Mouse (Mus musculus): ENCODE measurements at regions not wholly inside any gene's neighbourhood (a gene's known extent, or its start where the extent isn't known, plus 50 kb on each side); places are given as distances from the start of the nearest gene placed in this dataset.

DNA sequence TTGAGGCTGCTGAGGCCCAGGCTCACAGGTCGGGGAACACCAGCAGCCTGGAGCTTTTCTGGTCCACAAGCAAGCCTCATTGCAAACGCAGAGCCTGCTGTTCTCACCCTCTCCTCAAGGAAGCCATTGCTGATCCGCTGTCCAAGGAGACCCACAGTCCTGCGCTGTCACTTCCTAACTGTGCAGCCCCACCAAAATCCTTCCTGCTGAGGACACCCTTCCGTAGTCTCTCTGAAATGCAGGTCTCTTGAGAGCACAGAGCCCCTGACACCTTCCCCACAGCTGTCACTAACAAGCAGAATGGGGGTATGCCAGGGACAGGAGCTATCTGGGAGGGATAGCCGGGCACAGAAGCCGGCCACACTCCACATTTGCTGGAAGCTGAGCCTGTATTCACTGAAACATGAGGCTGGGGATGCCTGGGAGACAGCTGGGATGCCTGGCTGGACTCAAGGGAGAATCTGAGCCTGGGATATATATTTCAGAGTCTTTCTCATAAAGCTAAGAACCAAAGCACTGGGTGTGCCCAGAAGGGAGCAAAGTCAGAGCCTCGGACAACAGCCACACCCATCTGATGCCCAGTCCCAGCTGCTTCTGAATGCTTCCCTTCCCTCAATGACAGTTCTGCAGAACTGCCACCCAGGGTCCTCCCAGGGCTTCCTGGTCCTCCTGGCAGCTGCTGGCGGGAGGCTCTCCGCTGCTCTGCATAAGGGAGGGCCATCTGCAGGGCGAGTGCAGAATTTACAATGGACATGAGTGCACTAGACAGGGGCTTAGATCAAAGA lies 162.6 kb downstream of the Rpl14 start:
- Histone ChIP-seq H3K27ac (no peak overlapping the region), H3K4me3 (replicated peaks) (no peak overlapping the region), H3K9me3 (no peaks in the 10 kb centered on the region), H3K9ac (no peak overlapping the region), H3K4me2 (no peak overlapping the region), H3K4me1 (peaks cover 33% of the 10 kb centered on the region), H3K36me3 (no peaks in the 10 kb centered on the region), H3K27me3 (replicated peaks) (no peaks in the 10 kb centered on the region)
- no peak; the same call in 1 of the 2 replicates for ATAC-seq (ENCODE audit: insufficient read depth, low FRiP score, low read depth)
- 52% methylated on average over 11 of the region's 11 CpGs for WGBS

GRCm38 (mm10) chr9:120735217-120735616 lies 164.0 kb downstream of the Rpl14 start:
- ATAC-seq (ENCODE audit: insufficient read depth, low FRiP score, low read depth), result no peak
- Histone ChIP-seq H3K4me3 (replicated peaks) (no peak overlapping the region), H3K27ac (no peak overlapping the region), H3K4me2 (no peak overlapping the region), H3K9me3 (no peaks in the 10 kb centered on the region), H3K9ac (no peak overlapping the region), H3K4me1 (peaks cover 47% of the 10 kb centered on the region), H3K36me3 (no peaks in the 10 kb centered on the region), H3K27me3 (replicated peaks) (no peaks in the 10 kb centered on the region)
- 69% methylated on average over 7 of the region's 7 CpGs for WGBS

DNA sequence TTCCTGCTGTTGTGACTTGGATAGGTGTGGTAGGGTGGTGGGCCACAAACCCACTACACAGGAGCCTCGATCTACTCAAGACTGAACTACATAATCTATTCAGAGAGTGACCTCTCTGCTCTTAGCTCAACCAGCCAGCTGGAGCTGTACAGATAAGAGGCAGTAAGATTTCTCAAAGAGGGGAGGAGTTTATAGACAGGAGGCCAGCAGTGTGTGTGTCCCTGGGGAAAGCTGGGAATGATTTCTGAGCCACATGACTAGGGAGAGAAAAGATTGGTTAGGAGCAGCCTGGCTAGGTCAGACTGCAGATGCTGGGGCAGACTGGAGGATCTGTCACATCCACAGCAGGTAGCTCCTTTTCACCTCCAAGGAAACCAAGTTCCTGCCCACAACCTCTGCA lies 166.7 kb downstream of the Rpl14 start:
- Histone ChIP-seq H3K9ac (no peak overlapping the region), H3K27ac (no peak overlapping the region), H3K4me3 (replicated peaks) (no peak overlapping the region), H3K27me3 (replicated peaks) (no peaks in the 10 kb centered on the region), H3K9me3 (no peaks in the 10 kb centered on the region), H3K4me2 (no peak overlapping the region), H3K36me3 (no peaks in the 10 kb centered on the region), H3K4me1 (peaks cover 39% of the 10 kb centered on the region)
- 18% methylated on average over 1 of the region's 1 CpGs for WGBS
- ATAC-seq (ENCODE audit: insufficient read depth, low FRiP score, low read depth), result peak; percentile 63

- H3K4me3 ChIP-seq (replicated peaks), result no peak overlapping the region
- ATAC-seq (ENCODE audit: insufficient read depth, low FRiP score, low read depth), result peak; percentile 37; the same call in 1 of the 2 replicates
- 38% methylated on average over 14 of the region's 14 CpGs for WGBS
Observed at GRCm38 (mm10) chr9:120739199-120739952, 168.1 kb downstream of the Rpl14 start.

GRCm38 (mm10) chr9:120739953-120740524 lies 168.8 kb downstream of the Rpl14 start:
- H3K4me1 ChIP-seq, result peaks cover 27% of the 10 kb centered on the region
- H3K4me2 ChIP-seq, result no peak overlapping the region
- ATAC-seq (ENCODE audit: insufficient read depth, low FRiP score, low read depth), result no peak
- no peaks in the 10 kb centered on the region for H3K9me3 ChIP-seq
- no peak overlapping the region for H3K4me3 ChIP-seq (replicated peaks)
- H3K27me3 ChIP-seq (replicated peaks), result no peaks in the 10 kb centered on the region
- no peaks in the 10 kb centered on the region for H3K36me3 ChIP-seq
- 28% methylated on average over 6 of the region's 6 CpGs for WGBS
- H3K27ac ChIP-seq, result peak overlapping the region; percentile 87
- no peak overlapping the region for H3K9ac ChIP-seq

More at GRCm38 (mm10) chr9:120739199-120739952, 168.1 kb downstream of the Rpl14 start:
- H3K9me3 ChIP-seq, result no peaks in the 10 kb centered on the region
- H3K4me2 ChIP-seq, result no peak overlapping the region
- peak overlapping the region; percentile 87 for H3K27ac ChIP-seq
- peaks cover 27% of the 10 kb centered on the region for H3K4me1 ChIP-seq
- no peaks in the 10 kb centered on the region for H3K27me3 ChIP-seq (replicated peaks)
- no peak overlapping the region for H3K9ac ChIP-seq
- no peaks in the 10 kb centered on the region for H3K36me3 ChIP-seq

- 80% methylated on average over 2 of the region's 2 CpGs for WGBS
- Histone ChIP-seq H3K4me3 (replicated peaks) (no peak overlapping the region), H3K4me2 (no peak overlapping the region)
Observed at GRCm38 (mm10) chr9:120741521-120741920, 170.3 kb downstream of the Rpl14 start.

GRCm38 (mm10) chr9:120743455-120743854 lies 172.2 kb downstream of the Rpl14 start:
- no peak for ATAC-seq (ENCODE audit: insufficient read depth, low FRiP score, low read depth)
- no peak overlapping the region for H3K9ac ChIP-seq
- peaks cover 21% of the 10 kb centered on the region for H3K4me1 ChIP-seq
- H3K9me3 ChIP-seq, result no peaks in the 10 kb centered on the region
- H3K4me2 ChIP-seq, result no peak overlapping the region
- H3K4me3 ChIP-seq (replicated peaks), result no peak overlapping the region
- no peaks in the 10 kb centered on the region for H3K27me3 ChIP-seq (replicated peaks)
- no peak overlapping the region for H3K27ac ChIP-seq
- no peaks in the 10 kb centered on the region for H3K36me3 ChIP-seq
- 68% methylated on average over 9 of the region's 9 CpGs for WGBS

More at GRCm38 (mm10) chr9:120741521-120741920, 170.3 kb downstream of the Rpl14 start:
- H3K36me3 ChIP-seq, result no peaks in the 10 kb centered on the region
- no peak overlapping the region for H3K9ac ChIP-seq
- H3K9me3 ChIP-seq, result no peaks in the 10 kb centered on the region
- H3K27ac ChIP-seq, result no peak overlapping the region
- no peaks in the 10 kb centered on the region for H3K27me3 ChIP-seq (replicated peaks)
- ATAC-seq (ENCODE audit: insufficient read depth, low FRiP score, low read depth), result no peak
- peaks cover 27% of the 10 kb centered on the region for H3K4me1 ChIP-seq

DNA sequence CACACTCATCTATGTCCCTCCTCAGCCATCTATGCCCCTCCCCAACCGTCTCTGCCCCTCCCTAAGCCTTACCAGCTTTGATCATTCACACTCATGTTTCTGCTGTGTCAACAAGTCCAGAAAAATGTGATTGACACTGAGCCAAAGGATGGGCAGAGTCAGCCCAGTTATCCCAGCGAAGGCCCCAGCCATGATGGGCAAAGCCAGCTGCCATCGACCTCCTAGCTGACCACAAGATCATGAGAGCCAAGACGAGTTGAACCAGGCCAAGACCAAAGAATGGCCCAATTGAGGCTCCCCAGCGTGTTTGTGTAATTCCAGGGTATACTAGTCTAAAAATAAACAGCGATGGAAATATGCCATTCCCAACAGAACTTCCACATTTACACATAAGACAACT lies 174.4 kb downstream of the Rpl14 start:
- ATAC-seq (ENCODE audit: insufficient read depth, low FRiP score, low read depth), result no peak
- no peaks in the 10 kb centered on the region for H3K27me3 ChIP-seq (replicated peaks)
- 78% methylated on average over 6 of the region's 6 CpGs for WGBS
- no peaks in the 10 kb centered on the region for H3K4me1 ChIP-seq
- no peaks in the 10 kb centered on the region for H3K9me3 ChIP-seq
- no peak overlapping the region for H3K4me3 ChIP-seq (replicated peaks)
- H3K36me3 ChIP-seq, result no peaks in the 10 kb centered on the region
- no peak overlapping the region for H3K4me2 ChIP-seq
- H3K9ac ChIP-seq, result no peak overlapping the region
- no peak overlapping the region for H3K27ac ChIP-seq

DNA sequence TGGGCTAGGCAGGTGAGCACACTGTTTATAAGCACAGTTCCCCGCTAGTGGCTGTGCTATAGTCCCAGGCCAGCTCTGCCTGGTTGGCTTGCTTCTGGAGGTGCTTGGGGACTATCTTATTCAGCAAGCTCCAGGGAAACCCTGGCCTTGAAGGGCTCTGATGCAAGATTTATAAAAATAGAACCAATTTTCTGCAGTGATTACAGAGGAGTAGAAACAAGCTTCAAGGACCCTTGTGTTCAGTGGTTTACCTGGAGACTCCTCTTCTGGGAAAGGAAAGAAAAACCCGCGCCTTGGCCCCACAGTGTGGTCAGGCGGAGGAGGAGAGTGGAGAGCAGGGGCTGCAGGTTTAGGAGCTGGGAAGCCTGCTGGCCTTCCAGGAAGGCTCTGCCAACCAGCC lies 178.2 kb upstream of the Ctnnb1 start:
- Histone ChIP-seq H3K9ac (no peak overlapping the region), H3K4me2 (no peak overlapping the region), H3K9me3 (no peaks in the 10 kb centered on the region), H3K36me3 (no peaks in the 10 kb centered on the region), H3K4me3 (replicated peaks) (no peak overlapping the region), H3K27me3 (replicated peaks) (no peaks in the 10 kb centered on the region), H3K4me1 (no peaks in the 10 kb centered on the region), H3K27ac (no peak overlapping the region)
- WGBS, result 80% methylated on average over 4 of the region's 4 CpGs
- ATAC-seq (ENCODE audit: insufficient read depth, low FRiP score, low read depth), result no peak

DNA sequence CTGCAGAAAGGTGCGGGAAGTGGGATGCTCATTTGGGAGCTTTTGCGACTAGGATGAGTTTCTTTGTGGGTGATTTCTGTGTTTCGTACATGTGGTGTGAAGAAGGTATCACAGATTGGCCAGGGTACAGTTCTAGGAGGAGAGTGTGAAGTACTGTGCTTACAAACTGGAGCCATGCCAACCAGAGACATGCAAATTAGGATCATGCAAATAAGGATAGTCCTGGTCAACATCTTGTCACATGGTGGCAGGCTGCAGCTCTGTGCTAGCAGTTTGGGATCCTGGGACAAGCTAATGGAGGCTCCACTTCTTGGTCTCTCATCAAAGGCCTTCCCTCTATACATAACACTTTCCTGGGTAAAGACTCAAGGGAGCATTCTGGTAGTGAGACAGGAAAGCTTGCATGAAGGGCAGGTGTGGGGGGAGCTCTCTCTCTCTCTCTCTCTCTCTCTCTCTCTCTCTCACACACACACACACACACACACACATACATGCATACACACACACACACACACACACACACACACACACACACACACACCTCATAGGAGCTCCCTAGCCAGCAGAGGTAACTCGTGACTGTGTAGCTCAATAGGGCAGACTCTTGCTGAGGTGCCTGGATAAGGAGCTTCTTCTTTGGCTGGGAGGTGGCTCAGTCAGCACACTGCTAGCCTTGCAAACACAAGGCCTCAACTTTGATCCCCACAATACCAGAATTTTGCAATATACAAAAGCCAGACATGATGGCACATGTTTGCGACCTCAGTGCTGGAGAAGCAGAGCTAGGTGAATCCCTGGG lies 177.1 kb upstream of the Ctnnb1 start:
- H3K4me2 ChIP-seq, result no peak overlapping the region
- H3K9ac ChIP-seq, result no peak overlapping the region
- no peak overlapping the region for H3K4me3 ChIP-seq (replicated peaks)
- H3K9me3 ChIP-seq, result no peaks in the 10 kb centered on the region
- H3K4me1 ChIP-seq, result no peaks in the 10 kb centered on the region
- no peaks in the 10 kb centered on the region for H3K36me3 ChIP-seq
- 77% methylated on average over 5 of the region's 5 CpGs for WGBS
- H3K27me3 ChIP-seq (replicated peaks), result no peaks in the 10 kb centered on the region
- no peak overlapping the region for H3K27ac ChIP-seq
- no peak for ATAC-seq (ENCODE audit: insufficient read depth, low FRiP score, low read depth)

DNA sequence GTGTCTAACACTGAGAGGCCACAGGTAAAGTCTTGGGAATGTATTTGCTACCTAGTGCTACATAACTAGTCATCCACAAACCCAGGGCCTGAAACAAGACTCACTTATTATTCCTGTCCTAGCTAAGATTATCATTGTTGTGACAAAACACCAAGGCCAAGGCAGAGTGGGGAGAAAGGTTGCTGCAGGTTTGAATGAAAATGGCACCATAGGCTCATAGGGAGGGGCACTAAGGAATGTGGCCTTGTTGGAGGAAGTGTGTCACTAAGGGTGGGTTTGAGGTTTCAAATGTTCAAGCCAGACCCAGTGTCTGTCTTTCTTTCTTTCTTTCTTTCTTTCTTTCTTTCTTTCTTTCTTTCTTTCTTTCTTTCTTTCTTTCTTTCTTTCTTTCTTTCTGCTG lies 174.9 kb upstream of the Ctnnb1 start:
- Histone ChIP-seq H3K36me3 (no peaks in the 10 kb centered on the region), H3K9me3 (no peaks in the 10 kb centered on the region), H3K9ac (no peak overlapping the region), H3K4me2 (no peak overlapping the region), H3K4me3 (replicated peaks) (no peak overlapping the region), H3K4me1 (no peaks in the 10 kb centered on the region), H3K27ac (no peak overlapping the region), H3K27me3 (replicated peaks) (no peaks in the 10 kb centered on the region)
- no peak for ATAC-seq (ENCODE audit: insufficient read depth, low FRiP score, low read depth)
